ENCODE assay signal across 16 mouse cellular contexts in genomic region chr12:37402541-37402940, GRCm38 (mm10).
"Had no signal": no experiment of that assay in that cellular context is flagged by ENCODE, and none has a peak within 500 bp of the region (broad histone marks: within the 10 kb centered on the region; RNA-seq: fewer than 3 reads in every experiment).

No protein-coding gene starts in this region.

- H3K36me3 ChIP-seq: kidney, embryonic 15.5 days; liver, embryonic 12.5 days; liver, embryonic 15.5 days; midbrain, embryonic 10.5 days; midbrain, embryonic 13.5 days; neural tube, embryonic 13.5 days; stomach, embryonic 15.5 days had no signal

- H3K27ac ChIP-seq: kidney, embryonic 15.5 days; left cerebral cortex, adult 2 months; liver, embryonic 12.5 days; liver, embryonic 15.5 days; midbrain, embryonic 10.5 days; midbrain, embryonic 13.5 days; neural tube, embryonic 13.5 days; stomach, embryonic 15.5 days had no signal

- H3K4me3 ChIP-seq: kidney, embryonic 15.5 days; left cerebral cortex, adult 2 months; liver, embryonic 12.5 days; liver, embryonic 15.5 days; megakaryocyte, embryonic 14.5 days; midbrain, embryonic 10.5 days; midbrain, embryonic 13.5 days; myocyte; neural tube, embryonic 13.5 days; stomach, embryonic 15.5 days had no signal

- H3K27me3 ChIP-seq: kidney, embryonic 15.5 days; liver, embryonic 12.5 days; liver, embryonic 15.5 days; megakaryocyte, embryonic 14.5 days; midbrain, embryonic 13.5 days; neural tube, embryonic 13.5 days; stomach, embryonic 15.5 days had no signal

- H3K9ac ChIP-seq: kidney, embryonic 15.5 days; liver, embryonic 12.5 days; liver, embryonic 15.5 days; midbrain, embryonic 13.5 days; neural tube, embryonic 13.5 days; stomach, embryonic 15.5 days had no signal

- DNase-seq: kidney, adult 8-10 months; kidney, postnatal 10 days; kidney, postnatal 36 days; layer of hippocampus, postnatal 36 days; lung, adult 2 months; thymus, postnatal 25 days had no signal

- H3K4me1 ChIP-seq: kidney, embryonic 15.5 days; liver, embryonic 12.5 days; liver, embryonic 15.5 days; megakaryocyte, embryonic 14.5 days; midbrain, embryonic 10.5 days; midbrain, embryonic 13.5 days; neural tube, embryonic 13.5 days; stomach, embryonic 15.5 days had no signal
